Mouse (Mus musculus) olfactory bulb, adult 2 months (tissue): ENCODE data around the gene Sash1. TPM values are rescaled to one million over a fixed set of nuclear protein-coding genes. Genes with fewer than 3 reads are reported as not detected.

ENCODE experiments used
- H3K27ac ChIP-seq: fragments of 200-500 bp; 2 replicates; pipeline ENCODE4 v1.5.1; 2012; ENCODE audit warnings: low read depth, low read length; ENCODE audit not compliant: insufficient read depth
- H3K4me1 ChIP-seq: fragments of 200-500 bp; 2 replicates; pipeline ENCODE4 v1.6.1; 2012; ENCODE audit warnings: low read length; ENCODE audit not compliant: control insufficient read depth, insufficient read depth
- H3K4me3 ChIP-seq: fragments of 200-500 bp; 2 replicates; pipeline ENCODE4 v1.5.1; 2012; ENCODE audit warnings: mild to moderate bottlenecking, low read depth, low read length, moderate library complexity; ENCODE audit not compliant: insufficient read depth
- CTCF ChIP-seq: fragments of 200-500 bp; IDR thresholded peaks from 2 replicates; pipeline ENCODE4 v1.5.1; 2012; ENCODE audit warnings: low read depth, mild to moderate bottlenecking, low read length, moderate library complexity; ENCODE audit not compliant: insufficient read depth
- POLR2A ChIP-seq: fragments of 200-500 bp; IDR thresholded peaks from 2 replicates; pipeline ENCODE4 v1.6.1; 2012; ENCODE audit warnings: mild to moderate bottlenecking, low read depth, low read length, moderate library complexity; ENCODE audit not compliant: insufficient read depth
- WGBS: fragments of 180-500 bp; shearing (Covaris S2); methylation state at CpG from one replicate; pipeline ENCODE4 v1.1.7; 2018; 5-methylcytosine and 5-hydroxymethylcytosine counted together
- polyA plus RNA-seq: library from polyadenylated mRNA; stranded (reverse); fragments of >200 nt; gene quantifications from 2 replicates; pipeline ENCODE4 v1.2.4, GENCODE M21; 2012; ENCODE audit warnings: low replicate concordance; ENCODE audit not compliant: missing spikeins, insufficient read depth, insufficient read length

Gene Sash1
- polyA plus RNA-seq, 1 experiment = not detected

DNA sequence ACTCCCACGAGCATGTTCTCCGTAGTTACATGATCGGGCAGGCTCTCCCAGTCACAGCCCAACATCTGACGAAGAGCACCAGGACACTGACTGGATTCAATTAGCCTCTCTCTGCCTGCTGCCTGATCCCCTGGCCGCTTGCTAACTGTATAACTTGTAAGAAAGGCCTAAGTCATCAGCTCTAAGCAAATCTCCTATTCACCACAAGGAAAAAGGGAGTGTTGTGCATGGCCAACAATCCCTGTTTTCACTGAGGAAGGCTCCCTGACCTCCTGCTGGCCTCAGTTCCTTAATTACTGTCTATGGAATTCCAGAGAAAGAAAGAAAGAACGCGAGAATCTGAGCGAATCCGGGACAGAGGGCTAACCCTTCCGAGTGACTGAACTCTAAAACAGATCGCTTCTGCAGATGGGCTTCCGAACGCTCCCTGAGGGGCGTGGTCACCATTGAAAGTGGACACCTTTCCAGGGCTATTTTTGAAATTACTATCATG, 123.6 kb downstream of the Sash1 start:
- 17% methylated on average over 14 of the region's 14 CpGs for whole genome bisulfite sequencing
- Histone ChIP-seq H3K4me1 (peaks cover 10% of the 10 kb centered on the region), H3K27ac (no peak overlapping the region), H3K4me3 (no peak overlapping the region)
- TF ChIP-seq POLR2A (no peak), CTCF (no peak)

DNA sequence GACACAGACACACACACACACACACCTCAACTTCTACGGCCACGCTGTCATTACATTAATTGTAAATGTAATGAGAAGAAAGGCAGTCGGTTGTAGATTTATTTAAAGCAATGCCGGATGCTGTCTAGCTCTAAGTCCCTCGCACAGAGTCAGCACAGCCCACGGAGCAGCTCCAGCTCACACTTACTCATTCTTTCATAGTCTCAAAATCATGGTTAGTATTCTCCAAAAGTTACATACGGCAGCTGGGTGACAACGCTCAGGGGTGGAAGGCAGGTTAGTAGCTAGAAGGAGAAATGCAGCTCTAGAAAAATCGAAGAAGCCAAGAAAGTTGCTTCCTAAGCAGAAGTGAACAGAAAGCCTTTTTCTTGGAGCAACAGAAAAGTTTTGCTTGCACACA, 124.2 kb downstream of the Sash1 start:
- 32% methylated on average over 9 of the region's 9 CpGs for WGBS
- H3K27ac ChIP-seq = no peak overlapping the region
- TF ChIP-seq POLR2A = no peak
- H3K4me1 ChIP-seq = peaks cover 15% of the 10 kb centered on the region
- no peak overlapping the region for H3K4me3 ChIP-seq

DNA sequence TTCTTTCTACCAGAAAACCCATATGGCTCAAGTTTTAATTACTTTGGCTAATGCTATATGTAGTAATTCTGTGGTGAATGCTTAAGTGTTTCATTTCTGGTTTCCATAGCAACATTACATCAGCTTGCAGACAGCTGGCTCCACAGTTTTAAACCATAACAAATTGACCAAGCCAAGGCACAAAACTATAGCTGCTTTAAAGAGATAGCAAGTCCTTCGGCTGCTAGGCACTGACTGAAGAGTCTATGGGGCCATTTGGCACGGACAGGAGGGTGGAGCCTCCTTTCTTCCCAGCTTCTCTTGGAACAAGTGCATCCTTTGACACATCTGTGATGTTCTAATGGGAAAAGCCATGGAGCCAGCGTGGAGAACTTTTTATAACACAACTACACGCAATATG, 125.3 kb downstream of the Sash1 start:
- Histone ChIP-seq H3K4me1 (peaks cover 16% of the 10 kb centered on the region), H3K4me3 (no peak overlapping the region), H3K27ac (no peak overlapping the region)
- 23% methylated on average over 4 of the region's 4 CpGs for WGBS
- TF ChIP-seq POLR2A = no peak
- TF ChIP-seq CTCF = no peak

DNA sequence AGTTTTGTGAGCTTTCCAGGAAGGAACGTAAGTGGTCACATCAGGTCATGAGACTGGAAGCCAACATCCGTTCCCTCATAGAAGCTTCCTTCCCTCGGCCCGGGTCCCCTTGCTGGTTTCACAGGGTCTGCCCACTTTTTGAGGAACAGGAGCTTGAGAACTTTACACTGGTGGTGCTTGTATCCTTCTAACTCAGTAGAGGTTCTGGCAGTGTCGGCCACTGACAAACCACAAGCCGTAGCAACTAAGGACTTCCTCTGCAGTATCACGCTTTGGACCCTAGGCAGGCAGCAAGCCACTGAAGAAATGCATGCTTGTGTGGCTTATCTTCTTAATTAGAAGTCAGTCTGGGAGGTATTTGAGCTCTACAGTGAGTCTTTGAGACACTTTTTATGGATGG, 126.6 kb downstream of the Sash1 start:
- H3K4me1 ChIP-seq = peaks cover 16% of the 10 kb centered on the region
- TF ChIP-seq POLR2A (no peak), CTCF (no peak)
- H3K4me3 ChIP-seq = no peak overlapping the region
- WGBS = 85% methylated on average over 7 of the region's 7 CpGs
- H3K27ac ChIP-seq = no peak overlapping the region

DNA sequence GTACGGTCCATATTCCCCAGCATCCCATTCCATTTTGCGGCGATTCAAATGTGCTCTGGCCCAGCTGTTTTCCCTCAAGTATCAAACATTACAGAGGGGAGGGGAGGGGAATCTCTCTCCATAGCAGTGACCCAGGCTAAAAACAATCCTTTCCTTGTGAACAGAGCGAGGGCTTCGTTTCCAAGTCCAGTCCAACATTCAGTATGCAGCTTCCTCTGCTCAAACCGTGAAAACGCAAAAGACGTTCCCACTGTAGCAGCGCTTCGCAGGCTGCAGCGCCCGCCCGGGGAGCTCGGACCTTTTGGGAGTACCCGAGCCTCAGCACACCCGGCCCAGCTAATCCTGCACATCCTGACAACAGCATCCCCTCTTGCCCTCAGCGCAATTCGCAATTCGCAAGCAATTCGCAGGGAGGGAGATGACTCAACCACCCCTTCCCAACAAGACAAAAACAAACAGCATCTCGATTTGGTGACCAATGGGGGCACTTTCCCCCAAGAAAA, 128.4 kb downstream of the Sash1 start:
- WGBS = 27% methylated on average over 21 of the region's 21 CpGs
- peak overlapping the region; percentile 22 for H3K4me3 ChIP-seq
- peaks cover 18% of the 10 kb centered on the region for H3K4me1 ChIP-seq
- H3K27ac ChIP-seq = peak overlapping the region; percentile 53
- TF ChIP-seq POLR2A = no peak
- no peak for TF ChIP-seq CTCF

DNA sequence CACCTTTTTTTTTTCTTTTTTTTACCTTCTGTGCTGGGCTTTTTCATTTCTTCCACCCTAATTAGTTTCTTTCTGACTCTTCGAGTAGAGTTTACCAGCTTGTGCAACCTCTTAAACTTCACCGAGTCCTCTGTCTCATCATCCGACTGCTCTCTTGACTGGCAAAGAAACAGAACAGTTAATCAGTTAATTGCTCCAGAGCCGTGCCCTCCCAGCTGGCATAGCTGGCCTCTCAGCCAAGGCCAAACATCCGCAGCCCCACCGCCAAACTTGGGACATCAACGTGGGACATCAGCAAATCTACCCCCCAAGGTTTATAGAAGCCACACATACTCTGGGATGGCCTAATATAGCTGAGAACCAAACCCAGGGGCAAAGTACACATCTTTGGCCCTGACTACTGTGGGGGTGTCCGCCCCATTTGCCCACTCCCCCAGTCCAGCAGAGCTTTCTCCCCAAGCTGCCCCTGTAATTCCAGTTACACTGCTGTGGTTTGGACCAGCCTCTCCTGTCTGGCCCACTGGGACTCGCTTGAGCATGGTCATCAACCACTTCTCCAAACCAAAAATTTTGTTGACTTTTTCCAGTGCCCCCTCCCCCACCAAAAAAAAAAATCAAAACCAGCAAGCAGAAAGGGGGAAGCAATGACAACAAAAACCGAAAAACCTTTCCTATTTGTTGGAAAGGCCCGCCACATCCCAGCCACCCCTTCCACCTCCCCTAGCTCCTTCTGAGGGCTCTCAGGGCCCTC, 129.1 kb downstream of the Sash1 start:
- Histone ChIP-seq H3K4me3 (peak overlapping the region; percentile 22; the same call in 1 of the 2 replicates), H3K27ac (peak overlapping the region; percentile 53), H3K4me1 (peaks cover 15% of the 10 kb centered on the region)
- TF ChIP-seq POLR2A = no peak
- TF ChIP-seq CTCF = no peak
- WGBS = 72% methylated on average over 11 of the region's 11 CpGs

DNA sequence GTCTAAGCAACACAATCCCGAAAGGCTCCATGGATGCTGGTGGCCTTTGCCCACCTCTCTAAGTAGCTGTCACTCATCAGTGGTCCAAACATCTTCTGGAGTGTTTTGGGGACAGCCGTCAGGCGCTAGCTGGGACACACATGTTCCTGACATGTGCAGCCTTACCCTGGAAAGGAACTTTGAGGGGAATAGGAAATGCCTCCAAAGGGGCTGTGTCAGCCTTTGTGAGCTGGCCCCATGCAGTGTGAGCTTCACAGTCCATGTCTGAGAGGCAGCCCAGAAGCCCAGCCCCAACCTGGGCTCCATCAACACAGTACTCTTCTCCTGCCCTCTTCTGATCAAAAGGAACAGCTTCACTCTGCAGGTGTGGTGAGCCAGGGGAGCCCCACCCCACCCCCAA, 132.5 kb downstream of the Sash1 start:
- no peak overlapping the region for H3K4me3 ChIP-seq
- H3K4me1 ChIP-seq = peaks cover 15% of the 10 kb centered on the region
- H3K27ac ChIP-seq = no peak overlapping the region
- 98% methylated on average over 3 of the region's 3 CpGs for WGBS
- TF ChIP-seq POLR2A = no peak
- TF ChIP-seq CTCF = no peak

DNA sequence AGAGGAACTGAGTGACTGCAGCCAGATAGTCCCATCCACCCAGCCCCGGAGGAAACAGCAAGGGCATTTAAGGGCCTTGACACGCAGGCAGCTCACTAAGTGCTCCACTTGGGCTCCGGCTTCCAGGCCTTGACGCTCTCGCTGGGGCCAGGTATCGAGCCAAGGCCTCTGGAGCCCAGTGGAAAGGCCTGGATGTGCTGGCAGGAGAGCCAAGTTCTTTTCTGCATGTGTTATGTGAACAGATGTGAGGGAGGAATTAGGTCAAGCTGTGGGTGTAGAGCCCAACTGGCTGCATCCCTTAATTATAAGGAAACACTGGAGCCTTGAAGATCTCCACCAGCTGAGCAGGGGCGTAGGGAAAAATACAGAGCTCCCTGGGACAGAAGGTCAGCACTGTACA, 133.4 kb downstream of the Sash1 start:
- Histone ChIP-seq H3K27ac (peak overlapping the region; percentile 64; the same call in 1 of the 2 replicates), H3K4me3 (no peak overlapping the region), H3K4me1 (peaks cover 12% of the 10 kb centered on the region)
- WGBS = 52% methylated on average over 7 of the region's 7 CpGs
- no peak for TF ChIP-seq CTCF
- no peak for TF ChIP-seq POLR2A

DNA sequence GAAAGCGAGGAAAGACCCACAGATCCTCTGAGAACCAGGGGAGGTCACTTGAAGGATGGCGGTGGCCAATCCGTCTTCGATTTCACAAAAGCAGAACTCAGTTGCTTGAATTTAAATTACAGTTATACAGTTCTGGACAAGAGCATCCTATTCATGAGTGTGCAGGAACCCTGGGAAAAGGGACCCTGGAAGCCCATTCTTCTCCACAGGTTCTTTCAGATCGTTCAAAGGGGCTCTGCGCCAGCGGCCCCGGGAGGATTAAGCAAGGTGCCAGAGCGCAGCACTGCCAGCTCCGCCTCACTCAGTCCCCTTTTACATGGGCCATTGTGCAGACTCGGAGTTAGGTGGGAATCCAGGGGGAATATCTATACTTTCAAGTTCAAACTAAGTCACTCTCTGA, 136.3 kb downstream of the Sash1 start:
- H3K4me3 ChIP-seq = no peak overlapping the region
- no peak for TF ChIP-seq POLR2A
- TF ChIP-seq CTCF = no peak
- no peak overlapping the region for H3K27ac ChIP-seq
- WGBS = 38% methylated on average over 11 of the region's 11 CpGs
- peaks cover 5% of the 10 kb centered on the region for H3K4me1 ChIP-seq
